Mouse (Mus musculus) thymus, adult 2 months (tissue): ENCODE results near the gene Rufy4.

ENCODE experiments used
- CTCF ChIP-seq: fragments of 200-500 bp; IDR thresholded peaks from 2 replicates; pipeline ENCODE4 v1.5.1; 2012; ENCODE audit warnings: mild to moderate bottlenecking, control low read depth, low read length, moderate library complexity, borderline replicate concordance; ENCODE audit not compliant: control insufficient read depth, poor library complexity, insufficient read depth; ENCODE audit errors: extremely low read depth
- POLR2A ChIP-seq: fragments of 200-500 bp; IDR thresholded peaks from 2 replicates; pipeline ENCODE4 v1.6.1; 2012; ENCODE audit warnings: mild to moderate bottlenecking, low read length, control low read depth, moderate library complexity; ENCODE audit not compliant: control insufficient read depth, poor library complexity, insufficient read depth; ENCODE audit errors: extremely low read depth

GRCm38 (mm10) chr1:74130883-74131659 is 5.7 kb downstream of the Rufy4 start:
- TF ChIP-seq CTCF = no peak
- TF ChIP-seq POLR2A = no peak
